Mouse (Mus musculus) naive thymus-derived CD4-positive, alpha-beta T cell, adult 2 months (primary cell): ENCODE results near the gene Adamts1.

Experiments used
- DNase-seq: peaks from one replicate; pipeline ENCODE4 v3.0.0-alpha.2; 2011; ENCODE audit warnings: low read depth

Adamts1 gene

DNA sequence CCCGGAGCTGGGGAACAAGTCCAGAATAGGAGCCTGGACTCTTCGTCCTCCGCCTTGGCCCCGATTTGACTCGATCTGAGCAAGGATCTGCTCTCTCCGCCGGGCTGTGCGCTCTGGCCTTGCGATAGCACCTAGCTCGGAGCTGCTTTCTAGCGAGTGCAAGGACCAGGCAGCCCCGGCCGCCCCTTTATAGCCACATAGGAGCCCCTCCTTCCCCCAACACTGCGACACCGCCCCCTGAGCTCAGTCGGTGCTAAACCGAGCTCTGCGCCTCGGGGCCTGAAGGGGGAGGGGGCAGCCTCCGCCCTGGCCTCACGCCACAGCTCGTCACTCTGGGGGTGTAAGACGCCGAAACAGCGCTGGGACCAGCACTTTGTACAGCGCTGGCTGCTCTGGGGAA lies at the start of gene Adamts1:
Adamts1 (minus strand) TSS at position 160 of the 400 bp plus-strand sequence.
- DNase-seq = no peak

DNA sequence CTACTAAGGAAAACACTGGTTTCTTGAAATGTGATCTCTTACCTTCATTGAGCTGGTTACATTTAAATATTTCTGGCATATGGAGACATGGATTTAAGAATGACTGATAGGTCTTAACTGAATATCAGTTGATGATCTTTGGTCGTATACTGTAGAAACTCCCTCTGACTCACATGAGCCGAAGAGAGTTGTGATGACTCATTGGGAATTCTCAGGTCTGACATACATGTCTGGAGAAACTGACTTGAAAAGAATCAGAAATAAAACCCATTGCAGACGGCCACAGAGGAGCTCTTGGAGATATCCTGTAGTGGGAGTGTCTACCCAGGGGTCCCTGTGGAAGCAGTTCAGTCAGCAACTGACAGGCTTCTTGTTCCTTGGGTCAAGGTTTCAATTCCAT lies 24.2 kb upstream of the Adamts1 start:
- no peak for DNase-seq

- no peak for DNase-seq
Measured at GRCm38 (mm10) chr16:85822330-85822916, 19.5 kb upstream of the Adamts1 start.

GRCm38 (mm10) chr16:85819808-85820458 lies 17.0 kb upstream of the Adamts1 start:
- no peak for DNase-seq

GRCm38 (mm10) chr16:85814116-85814515 lies 11.2 kb upstream of the Adamts1 start:
- DNase-seq = no peak

DNA sequence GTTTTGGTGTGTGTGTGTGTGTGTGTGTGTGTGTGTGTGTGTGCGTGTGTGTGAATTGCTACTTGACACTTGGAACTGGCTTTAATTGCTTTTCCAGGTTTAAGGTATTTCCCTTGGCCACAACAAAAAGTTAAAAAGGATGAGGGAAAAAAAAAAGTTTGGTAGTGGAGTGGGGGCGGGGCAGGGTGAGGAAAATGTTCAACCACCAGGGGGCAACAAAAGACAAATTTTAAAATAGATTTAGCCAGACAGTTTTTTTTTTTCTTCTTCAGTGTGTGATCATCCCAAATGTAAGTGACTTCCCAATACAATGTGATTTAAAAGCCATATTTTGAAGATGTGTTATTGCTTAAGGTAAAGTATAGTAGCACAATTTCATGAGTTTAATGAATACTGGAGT lies 4.7 kb upstream of the Adamts1 start:
- DNase-seq = peak; percentile 1

GRCm38 (mm10) chr16:85807072-85807471 lies 4.2 kb upstream of the Adamts1 start:
- peak; percentile 2 for DNase-seq

DNA sequence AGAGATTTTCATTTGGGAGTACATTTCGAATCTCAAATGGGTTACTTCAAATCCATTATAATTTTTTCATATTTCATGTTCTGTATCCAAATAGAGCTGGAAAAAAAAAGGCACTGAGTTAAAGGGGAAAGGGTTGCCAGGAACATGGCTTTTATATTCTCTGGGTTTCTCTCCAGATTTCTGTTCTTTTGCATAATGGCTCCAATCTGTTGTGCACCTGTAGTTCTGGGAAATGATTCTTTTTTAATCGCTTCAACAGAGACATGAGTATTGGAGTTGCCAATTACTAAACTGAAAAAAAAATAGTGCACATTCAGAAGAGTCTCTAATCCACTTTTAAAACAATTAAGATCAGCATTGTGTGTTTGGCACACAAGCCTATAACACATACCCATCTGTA lies 2.7 kb upstream of the Adamts1 start:
- DNase-seq = no peak

DNA sequence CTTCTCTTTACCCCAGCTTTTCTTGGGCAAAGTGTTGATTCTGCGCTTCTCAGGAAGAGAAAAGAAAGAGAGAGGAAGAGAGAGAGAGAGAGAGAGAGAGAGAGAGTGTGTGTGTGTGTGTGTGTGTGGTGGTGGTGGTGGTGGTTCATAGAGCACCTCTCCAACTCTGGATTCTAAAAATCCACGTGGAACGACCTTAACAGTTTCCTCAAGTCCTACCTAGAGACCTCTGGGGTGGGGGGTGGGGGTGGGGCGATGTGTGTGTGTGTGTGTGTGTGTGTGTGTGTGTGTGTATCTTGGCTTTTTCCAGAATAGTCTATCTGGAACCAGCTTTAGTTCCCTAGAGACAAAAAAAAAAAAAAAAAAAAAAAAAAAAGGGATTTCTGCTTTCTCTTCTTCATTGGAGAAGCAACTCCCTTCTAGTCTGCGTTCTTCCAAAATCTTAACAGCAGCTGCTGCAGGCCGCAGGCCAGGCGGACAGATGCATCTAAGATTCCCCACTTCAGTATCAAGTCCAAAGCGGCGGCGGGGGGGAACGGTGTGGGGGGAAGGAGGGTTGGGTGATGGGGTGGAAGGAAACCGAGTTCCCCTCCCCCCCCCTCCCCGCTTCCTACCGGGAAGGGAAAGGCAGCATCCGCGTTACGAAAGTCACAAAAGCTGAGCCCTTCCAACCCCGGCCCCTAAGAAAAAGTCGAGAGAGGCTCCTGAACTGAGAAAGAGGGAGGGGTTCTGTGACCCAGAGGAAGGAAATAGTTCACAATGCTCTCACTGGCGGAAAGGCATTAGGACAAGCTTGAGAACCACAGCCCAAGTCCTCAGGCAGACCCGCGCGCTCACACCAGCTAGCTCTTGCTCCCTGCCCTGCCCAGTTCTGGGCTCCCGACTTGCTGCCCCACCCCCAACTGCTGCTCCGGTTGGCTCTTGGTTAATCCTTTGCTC lies 969 bp upstream of the Adamts1 start:
- no peak for DNase-seq

- no peak for DNase-seq
Measured at GRCm38 (mm10) chr16:85801971-85802811, 722 bp downstream of the Adamts1 start.

- no peak for DNase-seq
Measured at GRCm38 (mm10) chr16:85801252-85801651, 1.7 kb downstream of the Adamts1 start.

DNA sequence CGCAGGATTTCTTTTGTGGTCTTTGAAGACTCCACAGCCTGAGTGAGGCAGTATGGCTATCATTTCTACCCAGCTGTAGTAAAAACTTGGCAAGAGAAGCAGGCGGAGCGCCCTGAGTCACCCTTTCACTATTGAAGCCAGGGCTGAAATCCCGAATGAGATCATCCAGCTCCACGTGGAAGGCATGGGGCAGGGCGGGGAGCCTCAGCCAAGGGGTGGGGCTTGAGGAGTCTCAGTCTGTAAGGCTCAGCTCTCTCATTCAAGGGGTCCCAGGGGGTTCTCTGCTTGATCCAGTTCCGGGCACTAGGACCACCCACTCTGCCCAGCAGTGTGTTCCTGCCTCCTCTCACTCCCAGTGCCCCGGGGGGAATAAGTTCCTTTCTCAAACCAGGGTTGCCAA lies 2.2 kb downstream of the Adamts1 start:
- DNase-seq = no peak

DNA sequence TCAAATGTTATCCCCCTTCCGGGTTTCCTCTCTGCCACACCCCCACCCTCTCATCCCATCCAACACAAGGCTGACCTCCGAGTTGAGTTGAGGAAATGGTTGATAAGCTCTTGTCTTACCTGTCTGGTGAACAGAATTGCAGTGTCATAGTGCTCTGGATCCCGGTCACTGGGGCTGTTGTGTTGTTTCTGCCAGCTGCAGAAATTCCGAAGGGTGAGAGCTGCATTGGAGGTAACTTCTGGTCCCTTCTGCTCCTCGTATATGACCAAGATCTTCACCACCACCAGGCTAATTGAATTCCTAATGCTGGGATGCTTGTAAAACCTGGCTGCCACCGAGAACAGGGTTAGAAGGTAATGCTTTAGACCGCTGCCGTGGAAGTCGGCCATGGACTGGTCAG lies 2.9 kb downstream of the Adamts1 start:
- no peak for DNase-seq

DNA sequence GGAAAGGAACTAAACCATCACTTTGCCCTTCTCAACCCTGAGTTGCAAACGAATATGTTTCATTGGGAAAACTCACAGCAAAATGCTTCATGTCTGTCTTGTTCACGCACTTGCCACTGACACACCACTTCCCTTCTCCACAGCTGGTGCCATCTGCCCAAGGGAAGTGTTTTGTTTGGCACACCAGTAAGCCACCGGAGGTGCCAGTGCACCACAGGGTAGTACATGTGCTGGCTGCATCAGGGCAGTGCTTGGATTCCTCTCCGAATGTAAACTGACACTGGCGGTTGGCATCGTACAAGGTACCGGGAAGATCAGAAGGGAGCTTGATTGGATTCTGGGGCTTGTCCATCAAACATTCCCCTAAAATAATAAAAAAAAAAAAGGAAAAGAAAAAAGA lies 4.6 kb downstream of the Adamts1 start:
- no peak for DNase-seq

GRCm38 (mm10) chr16:85797161-85797560 lies 5.8 kb downstream of the Adamts1 start:
- DNase-seq = no peak

DNA sequence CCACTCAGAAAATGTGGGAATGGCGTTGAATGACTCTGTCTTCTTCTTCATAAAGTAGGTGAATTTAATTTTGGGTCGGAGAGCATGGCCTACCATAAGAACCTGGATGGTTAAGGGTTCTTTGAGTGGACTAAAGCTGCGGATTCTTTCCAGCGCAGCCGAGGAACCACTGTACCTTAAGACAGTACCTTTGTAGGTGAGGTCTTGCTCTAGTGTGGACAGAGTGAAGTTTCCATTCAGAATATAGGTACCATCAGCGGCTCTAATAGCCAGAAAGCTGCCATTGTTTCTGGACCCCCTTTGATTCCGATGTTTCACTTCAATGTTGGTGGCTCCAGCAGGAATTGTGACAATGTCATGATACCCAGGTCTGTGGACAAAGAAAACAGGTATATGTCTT lies 7.2 kb downstream of the Adamts1 start:
- DNase-seq = no peak

DNA sequence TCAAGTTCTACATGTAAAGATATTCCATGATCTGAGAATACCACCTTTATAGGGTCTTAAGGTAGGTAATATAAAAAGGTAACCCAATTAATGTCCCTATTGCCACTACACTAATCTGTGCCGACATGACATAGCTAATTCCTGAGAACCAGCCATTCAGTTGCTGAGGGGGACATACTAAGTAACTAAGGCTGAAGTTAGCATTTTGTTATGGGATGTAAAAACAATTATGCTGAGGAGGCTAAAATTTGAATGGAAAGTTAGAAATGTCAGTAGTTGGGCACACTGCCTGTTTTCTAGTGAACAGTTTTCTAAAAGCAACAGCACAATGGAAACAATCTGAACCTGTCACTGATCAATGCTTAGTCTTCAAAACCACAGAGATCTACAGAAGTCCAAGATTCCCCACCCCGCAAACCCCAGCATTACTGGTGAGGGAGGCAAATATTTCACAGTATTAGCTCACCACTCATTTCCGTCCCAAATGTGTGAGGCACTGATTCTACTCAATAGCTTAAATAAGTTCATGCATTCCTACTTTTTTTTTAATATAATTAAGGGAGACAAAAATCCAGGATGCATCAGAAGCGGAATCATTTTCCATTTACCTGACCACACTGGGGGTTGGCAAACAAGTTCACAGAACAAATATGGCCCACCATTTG lies 9.6 kb downstream of the Adamts1 start:
- DNase-seq = no peak

DNA sequence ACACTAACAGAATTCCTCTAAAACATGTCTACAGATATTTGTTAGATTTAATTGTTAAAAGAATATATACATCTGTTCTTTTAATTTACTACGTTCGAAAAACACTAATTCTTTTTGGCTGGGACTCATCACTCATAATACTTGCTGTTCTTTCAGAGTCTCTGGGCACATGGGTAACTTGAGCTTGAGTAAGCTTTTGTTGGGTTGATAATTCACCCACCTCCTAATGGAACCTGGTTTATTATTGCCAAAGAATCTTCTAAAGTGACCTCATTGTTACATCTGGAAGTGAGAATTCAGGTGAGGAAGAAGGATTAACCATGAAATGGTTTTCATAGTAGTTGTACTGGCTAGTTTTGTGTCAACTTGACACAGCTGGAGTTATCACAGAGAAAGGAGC lies 21.8 kb downstream of the Adamts1 start:
- DNase-seq = no peak

DNA sequence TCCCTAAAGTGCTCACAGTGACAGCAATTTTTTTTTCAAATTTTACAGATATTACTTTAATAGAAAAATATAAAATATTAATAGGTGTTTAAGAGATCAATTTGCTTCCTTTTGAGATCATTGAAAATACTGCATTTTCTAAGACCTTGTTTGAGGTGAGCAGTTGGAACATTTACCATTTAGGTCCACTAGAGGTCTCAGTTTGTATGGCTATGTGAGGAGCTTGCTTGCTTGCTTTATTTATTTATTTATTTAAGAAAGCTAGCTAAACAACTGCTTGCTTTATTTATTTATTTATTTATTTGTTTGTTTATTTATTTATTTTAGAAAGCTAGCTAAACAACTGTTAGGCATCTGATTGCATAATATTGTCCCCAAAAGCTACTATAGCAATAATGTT lies 23.1 kb downstream of the Adamts1 start:
- DNase-seq = no peak

- no peak for DNase-seq
Measured at GRCm38 (mm10) chr16:85772272-85772671, 30.6 kb downstream of the Adamts1 start.

GRCm38 (mm10) chr16:85767341-85767740 lies 35.6 kb downstream of the Adamts1 start:
- no peak for DNase-seq

- DNase-seq = no peak
Measured at GRCm38 (mm10) chr16:85765697-85766096, 37.2 kb downstream of the Adamts1 start.
